Mouse (Mus musculus): ENCODE measurements around the gene Vamp1.

DNA sequence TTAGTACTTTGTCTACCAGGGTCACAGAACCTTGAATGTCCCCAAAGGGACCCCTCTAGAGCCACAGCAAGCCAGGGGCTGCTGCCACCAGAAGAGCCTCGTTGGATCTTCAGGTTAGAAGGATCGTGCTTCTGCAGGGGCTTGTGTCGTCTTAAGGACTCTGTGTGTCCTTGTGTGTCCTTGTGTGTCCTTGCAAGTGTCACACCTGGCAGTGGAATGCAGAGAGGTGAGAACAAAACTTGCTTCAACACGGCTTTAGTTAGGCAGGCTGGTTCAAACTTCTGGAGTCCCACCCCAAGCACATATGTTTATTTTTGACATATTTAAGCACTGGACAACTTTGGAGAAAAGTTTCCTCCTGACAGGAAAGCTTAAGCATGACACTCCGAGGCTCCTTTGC, 73.4 kb downstream of the Vamp1 start:
- TF ChIP-seq CTCF (IDR thresholded peaks at IDR 0.05; ENCODE audit: insufficient read depth, low read depth, low read length) (no peak), POLR2A (IDR thresholded peaks at IDR 0.05; ENCODE audit: insufficient read depth, low read depth, low read length) (no peak)

All from olfactory bulb, adult 2 months (tissue).